Comparison of ENCODE assay signal across 22 mouse cellular contexts in the genomic region with DNA sequence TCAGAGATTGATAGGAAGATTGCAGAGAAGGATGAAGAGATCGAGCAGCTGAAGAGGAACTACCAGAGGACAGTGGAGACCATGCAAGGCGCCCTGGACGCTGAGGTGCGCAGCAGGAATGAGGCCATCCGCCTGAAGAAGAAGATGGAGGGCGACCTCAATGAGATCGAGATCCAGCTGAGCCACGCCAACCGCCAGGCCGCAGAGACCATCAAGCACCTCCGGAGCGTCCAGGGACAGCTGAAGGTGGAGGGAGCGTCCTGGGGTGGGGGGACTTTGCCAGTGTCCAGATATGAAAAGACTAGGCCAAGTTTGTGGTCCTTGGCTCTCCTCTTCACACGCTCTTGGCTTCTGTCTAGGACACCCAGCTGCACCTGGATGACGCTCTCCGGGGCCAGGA. TPM values are rescaled to one million over a fixed set of nuclear protein-coding genes. Genes with fewer than 3 reads are reported as not detected.
DNase-seq lines count a peak whose midpoint lies in the region; ATAC-seq lines count a peak whose summit lies in the region.
"Had no signal": no experiment of that assay in that cellular context is flagged by ENCODE, and none has a peak within 500 bp of the region (broad histone marks: within the 10 kb centered on the region; RNA-seq: fewer than 3 reads in every experiment).

No protein-coding gene starts in this region.

- H3K27me3 ChIP-seq in heart, embryonic 13.5 days (replicated peaks), result peaks cover 44% of the 10 kb centered on the region
- H3K27me3 ChIP-seq in midbrain, embryonic 11.5 days (ENCODE audit: control insufficient read depth, insufficient read depth, low read length), result no peaks in the 10 kb centered on the region
- no peaks in the 10 kb centered on the region for H3K27me3 ChIP-seq in midbrain, embryonic 16.5 days (ENCODE audit: control insufficient read depth, insufficient read depth, low read depth, low read length)
- H3K27me3 ChIP-seq: embryonic facial prominence, embryonic 13.5 days; embryonic facial prominence, embryonic 15.5 days; forebrain, embryonic 13.5 days; forebrain, embryonic 15.5 days had no signal

- H3K9me3 ChIP-seq in heart, embryonic 13.5 days, result no peaks in the 10 kb centered on the region
- no peaks in the 10 kb centered on the region for H3K9me3 ChIP-seq in midbrain, embryonic 11.5 days (ENCODE audit: control insufficient read depth, low read length)
- no peaks in the 10 kb centered on the region for H3K9me3 ChIP-seq in midbrain, embryonic 16.5 days (replicated peaks; ENCODE audit: control insufficient read depth, low read length, poor library complexity, severe bottlenecking)
- H3K9me3 ChIP-seq: embryonic facial prominence, embryonic 13.5 days; embryonic facial prominence, embryonic 15.5 days; forebrain, embryonic 13.5 days; forebrain, embryonic 15.5 days had no signal

- peak; percentile 11; the same call in 1 of the 2 replicates for ATAC-seq in heart, embryonic 13.5 days (ENCODE audit: extremely low read depth, insufficient number of reproducible peaks, low FRiP score, low TSS enrichment)
- ATAC-seq in midbrain, embryonic 11.5 days (ENCODE audit: low FRiP score), result no peak
- no peak for ATAC-seq in midbrain, embryonic 16.5 days
- no peak for ATAC-seq in erythroid progenitor cell, adult 5-6 weeks (replicated peaks; ENCODE audit: low FRiP score, poor library complexity, severe bottlenecking)
- ATAC-seq: forebrain, embryonic 13.5 days; forebrain, embryonic 15.5 days; forebrain, postnatal 0 days had no signal

- no peak overlapping the region for H3K9ac ChIP-seq in heart, embryonic 13.5 days
- no peak overlapping the region for H3K9ac ChIP-seq in midbrain, embryonic 11.5 days (ENCODE audit: low read length)
- no peak overlapping the region for H3K9ac ChIP-seq in midbrain, embryonic 16.5 days (ENCODE audit: low read depth, low read length)
- H3K9ac ChIP-seq: embryonic facial prominence, embryonic 13.5 days; embryonic facial prominence, embryonic 15.5 days; forebrain, embryonic 13.5 days; forebrain, embryonic 15.5 days; forebrain, postnatal 0 days had no signal

- H3K27ac ChIP-seq in heart, embryonic 13.5 days (replicated peaks), result no peak overlapping the region
- no peak overlapping the region for H3K27ac ChIP-seq in midbrain, embryonic 11.5 days (ENCODE audit: low read depth, low read length)
- no peak overlapping the region for H3K27ac ChIP-seq in midbrain, embryonic 16.5 days (ENCODE audit: low read length)
- H3K27ac ChIP-seq: embryonic facial prominence, embryonic 13.5 days; embryonic facial prominence, embryonic 15.5 days; forebrain, embryonic 13.5 days; forebrain, embryonic 15.5 days had no signal

- WGBS in heart, embryonic 13.5 days, result 86% methylated on average over 16 of the region's 16 CpGs
- WGBS in midbrain, embryonic 11.5 days, result 95% methylated on average over 16 of the region's 16 CpGs
- WGBS in midbrain, embryonic 16.5 days, result 95% methylated on average over 16 of the region's 16 CpGs

- no peaks in the 10 kb centered on the region for H3K36me3 ChIP-seq in heart, embryonic 13.5 days
- no peaks in the 10 kb centered on the region for H3K36me3 ChIP-seq in midbrain, embryonic 11.5 days (ENCODE audit: control insufficient read depth, insufficient read depth, low read length)
- H3K36me3 ChIP-seq in midbrain, embryonic 16.5 days (ENCODE audit: control insufficient read depth, insufficient read depth, low read length), result no peaks in the 10 kb centered on the region
- H3K36me3 ChIP-seq: embryonic facial prominence, embryonic 13.5 days; embryonic facial prominence, embryonic 15.5 days; forebrain, embryonic 15.5 days had no signal

- H3K4me3 ChIP-seq in heart, embryonic 13.5 days, result no peak overlapping the region
- H3K4me3 ChIP-seq in midbrain, embryonic 11.5 days (ENCODE audit: low read depth, low read length), result no peak overlapping the region
- no peak overlapping the region for H3K4me3 ChIP-seq in midbrain, embryonic 16.5 days (ENCODE audit: low read depth, low read length)
- H3K4me3 ChIP-seq: embryonic facial prominence, embryonic 13.5 days; embryonic facial prominence, embryonic 15.5 days; erythroblast, embryonic 14.5 days; forebrain, embryonic 13.5 days; forebrain, embryonic 15.5 days had no signal

- H3K4me2 ChIP-seq in heart, embryonic 13.5 days, result no peak overlapping the region
- H3K4me2 ChIP-seq in midbrain, embryonic 11.5 days, result no peak overlapping the region
- no peak overlapping the region for H3K4me2 ChIP-seq in midbrain, embryonic 16.5 days (ENCODE audit: low read length)
- H3K4me2 ChIP-seq: embryonic facial prominence, embryonic 13.5 days; embryonic facial prominence, embryonic 15.5 days; forebrain, embryonic 13.5 days; forebrain, embryonic 15.5 days had no signal

- no peak for DNase-seq in heart, adult 8-10 months (ENCODE audit: low spot score)
- peak; percentile 39 for DNase-seq in midbrain, embryonic 11.5 days (ENCODE audit: low spot score, missing footprints)
- DNase-seq: adrenal gland, adult 2 months; adrenal gland, postnatal 10 days; adrenal gland, postnatal 25 days; cerebellum, adult 11 months; cerebellum, adult 18-20 months; cerebellum, adult 8-10 months; cerebellum, adult 9-11 months; cerebellum, postnatal 14 days; cerebellum, postnatal 36 days; embryo, embryonic 11 days had no signal

- H3K4me1 ChIP-seq in heart, embryonic 13.5 days, result peaks cover 3% of the 10 kb centered on the region; the same call in 1 of the 2 replicates
- no peaks in the 10 kb centered on the region for H3K4me1 ChIP-seq in midbrain, embryonic 11.5 days (ENCODE audit: control insufficient read depth, insufficient read depth, low read length)
- H3K4me1 ChIP-seq in midbrain, embryonic 16.5 days (ENCODE audit: control insufficient read depth, insufficient read depth, low read length), result no peaks in the 10 kb centered on the region
- H3K4me1 ChIP-seq: embryonic facial prominence, embryonic 13.5 days; embryonic facial prominence, embryonic 15.5 days; forebrain, embryonic 13.5 days; forebrain, embryonic 15.5 days had no signal

RNA-seq across cellular contexts. Expression of a gene that starts 21.1 kb away (rescaled TPM):
- polyA plus RNA-seq in heart, embryonic 13.5 days (2015; fragmentation: Nextera tagmentation; extraction: Ambion mirVana), result 0.75 and 1.6 TPM in 2 replicates
- under 1 TPM in 2 of 4 experiments, not detected in 2; 0.03 TPM for total RNA-seq in heart, adult 8-10 months (2022)
- polyA plus RNA-seq in midbrain, embryonic 11.5 days (2014; fragmentation: Nextera tagmentation; extraction: Ambion mirVana), result 0.51 and 0.54 TPM in 2 replicates
- 0.14 and 0.22 TPM in 2 replicates for polyA plus RNA-seq in midbrain, embryonic 16.5 days (2015; fragmentation: Nextera tagmentation; extraction: Ambion mirVana)
- not detected in 2 replicates for total RNA-seq in erythroid progenitor cell, adult 5-6 weeks (2015; ENCODE audit: low replicate concordance)
- total RNA-seq in erythroid progenitor cell, adult 5-6 weeks (2017; ENCODE audit: low replicate concordance), result not detected in 2 replicates
- total RNA-seq: adrenal gland, postnatal 25 days; common myeloid progenitor, adult 5-6 weeks had no signal
- polyA plus RNA-seq: adrenal gland, adult 2 months; erythroblast, embryonic 14.5 days had no signal

RNA-seq across cellular contexts. Expression of a gene that starts 46.8 kb away (rescaled TPM):
- 18.8 and 21.5 TPM in 2 replicates for polyA plus RNA-seq in heart, embryonic 13.5 days (2015; fragmentation: Nextera tagmentation; extraction: Ambion mirVana)
- total RNA-seq in heart, adult 8-10 months (2022), result 10 to 100 TPM; 20.7 to 25.9 (median 23.3) TPM
- 18.7 and 19.0 TPM in 2 replicates for polyA plus RNA-seq in midbrain, embryonic 11.5 days (2014; fragmentation: Nextera tagmentation; extraction: Ambion mirVana)
- polyA plus RNA-seq in midbrain, embryonic 16.5 days (2015; fragmentation: Nextera tagmentation; extraction: Ambion mirVana), result 10.9 and 12.5 TPM in 2 replicates
- total RNA-seq in erythroid progenitor cell, adult 5-6 weeks (2015; ENCODE audit: low replicate concordance), result 2.5 TPM in 1 of 2 replicates, not detected in the other
- 2.2 and 2.9 TPM in 2 replicates for total RNA-seq in erythroid progenitor cell, adult 5-6 weeks (2017; ENCODE audit: low replicate concordance)

RNA-seq across cellular contexts. Expression of a gene that starts 46.8 kb away (rescaled TPM):
- 16.0 and 19.4 TPM in 2 replicates for polyA plus RNA-seq in heart, embryonic 13.5 days (2015; fragmentation: Nextera tagmentation; extraction: Ambion mirVana)
- total RNA-seq in heart, adult 8-10 months (2022), result 10 to 100 TPM in 3 of 4 experiments, 1 to 10 TPM in 1; 9.8 to 13.1 (median 11.5) TPM
- polyA plus RNA-seq in midbrain, embryonic 11.5 days (2014; fragmentation: Nextera tagmentation; extraction: Ambion mirVana), result 34.8 and 40.5 TPM in 2 replicates
- polyA plus RNA-seq in midbrain, embryonic 16.5 days (2015; fragmentation: Nextera tagmentation; extraction: Ambion mirVana), result 28.2 and 32.7 TPM in 2 replicates
- total RNA-seq in erythroid progenitor cell, adult 5-6 weeks (2015; ENCODE audit: low replicate concordance), result 5.0 and 34.8 TPM in 2 replicates
- 3.2 and 8.5 TPM in 2 replicates for total RNA-seq in erythroid progenitor cell, adult 5-6 weeks (2017; ENCODE audit: low replicate concordance)
